Mouse (Mus musculus) kidney, adult 2 months (tissue): Measurements from ENCODE around the gene Magi1. TPM values are rescaled to one million over a fixed set of nuclear protein-coding genes. Genes with fewer than 3 reads are reported as not detected.

ENCODE experiments used
- DNase-seq: peaks from one replicate; pipeline ENCODE4 v3.0.0; 2021
- H3K27ac ChIP-seq: fragments of 200-500 bp; 2 replicates; pipeline ENCODE4 v1.5.1; 2012; ENCODE audit warnings: low read depth, low read length, control low read depth, inconsistent platforms; ENCODE audit not compliant: insufficient read depth
- H3K27me3 ChIP-seq: fragments of 200-500 bp; replicated peaks from 2 replicates; pipeline ENCODE4 v1.6.1; 2012; ENCODE audit warnings: mild to moderate bottlenecking, moderate library complexity, low read length, inconsistent platforms; ENCODE audit not compliant: control insufficient read depth, insufficient read depth
- H3K36me3 ChIP-seq: fragments of 200-500 bp; 2 replicates; pipeline ENCODE4 v1.6.1; 2012; ENCODE audit warnings: mild to moderate bottlenecking, moderate library complexity, low read length, inconsistent platforms; ENCODE audit not compliant: control insufficient read depth, insufficient read depth
- H3K4me1 ChIP-seq: fragments of 200-500 bp; 2 replicates; pipeline ENCODE4 v1.6.1; 2011; ENCODE audit warnings: low read length; ENCODE audit not compliant: control insufficient read depth, insufficient read depth
- H3K4me3 ChIP-seq: fragments of 200-500 bp; 2 replicates; pipeline ENCODE4 v1.5.1; 2011; ENCODE audit warnings: mild to moderate bottlenecking, low read depth, low read length, control low read depth; ENCODE audit not compliant: insufficient read depth
- CTCF ChIP-seq: fragments of 200-500 bp; conservative IDR thresholded peaks from 2 replicates; pipeline ENCODE4 v1.5.1; 2011; ENCODE audit warnings: low read depth, mild to moderate bottlenecking, control low read depth, low read length, moderate library complexity, mixed read lengths; ENCODE audit not compliant: insufficient read depth, insufficient read length
- POLR2A ChIP-seq: fragments of 200-500 bp; IDR thresholded peaks from one replicate; pipeline ENCODE4 v1.6.1; 2011; ENCODE audit warnings: low read depth, low read length, control low read depth
- WGBS: fragments of 180-500 bp; shearing (Covaris S2); methylation state at CpG from one replicate; pipeline ENCODE4 v1.1.7; 2018; 5-methylcytosine and 5-hydroxymethylcytosine counted together
- polyA plus RNA-seq: library from polyadenylated mRNA; depleted of rRNA; stranded (reverse); fragments of >200 nt; gene quantifications from 2 replicates; pipeline ENCODE4 v1.2.3, GENCODE M21; 2012

The Magi1 gene
- polyA plus RNA-seq, 1 experiment, result 6.1 TPM

DNA sequence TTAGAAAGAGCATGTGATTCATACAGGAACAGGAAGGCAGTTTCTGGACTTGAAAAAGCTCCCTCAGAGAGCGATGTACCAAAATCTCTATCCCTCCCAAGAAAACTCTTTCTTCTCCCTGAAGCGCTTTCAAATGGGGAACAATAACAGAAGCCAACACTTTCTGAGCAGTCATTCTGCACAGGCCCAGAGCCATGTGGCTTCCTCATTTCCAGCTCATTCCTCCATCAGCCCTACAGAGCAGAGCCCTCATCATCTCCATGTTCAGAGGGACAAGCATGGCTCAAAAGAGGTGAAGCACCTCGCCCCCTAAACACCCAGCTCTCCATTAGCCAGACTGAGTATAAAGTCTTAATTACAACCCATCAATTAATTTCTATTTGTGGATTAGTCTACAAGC, 9.8 kb downstream of the Magi1 start:
- DNase-seq, result no peak
- H3K4me3 ChIP-seq, result no peak overlapping the region
- no peaks in the 10 kb centered on the region for H3K27me3 ChIP-seq
- H3K27ac ChIP-seq, result no peak overlapping the region
- TF ChIP-seq CTCF, result no peak
- no peak for TF ChIP-seq POLR2A
- H3K4me1 ChIP-seq, result no peaks in the 10 kb centered on the region
- WGBS, result 91% methylated on average over 3 of the region's 3 CpGs
- H3K36me3 ChIP-seq, result no peaks in the 10 kb centered on the region

DNA sequence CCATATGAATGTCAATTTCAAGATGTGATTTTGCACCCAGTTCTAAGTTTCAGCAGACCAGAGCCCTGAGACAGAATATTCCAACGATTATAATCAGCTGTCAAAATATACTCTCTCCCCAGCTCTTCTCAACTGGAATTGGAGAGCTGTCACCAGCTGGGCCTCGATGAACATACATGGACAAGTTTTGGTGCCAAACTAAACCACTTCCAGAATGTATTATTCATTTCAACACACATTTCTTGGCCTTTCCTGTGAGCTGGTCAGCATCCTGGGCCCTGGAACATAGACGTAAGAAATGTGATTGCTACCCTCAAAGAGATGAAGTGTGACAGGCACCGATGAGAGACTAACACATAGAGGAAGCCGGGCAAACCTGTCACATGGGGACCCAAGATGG, 13.7 kb downstream of the Magi1 start:
- WGBS, result 77% methylated on average over 5 of the region's 5 CpGs
- no peaks in the 10 kb centered on the region for H3K27me3 ChIP-seq
- H3K27ac ChIP-seq, result no peak overlapping the region
- H3K4me3 ChIP-seq, result no peak overlapping the region
- no peak for TF ChIP-seq POLR2A
- H3K4me1 ChIP-seq, result no peaks in the 10 kb centered on the region
- DNase-seq, result no peak
- no peaks in the 10 kb centered on the region for H3K36me3 ChIP-seq

DNA sequence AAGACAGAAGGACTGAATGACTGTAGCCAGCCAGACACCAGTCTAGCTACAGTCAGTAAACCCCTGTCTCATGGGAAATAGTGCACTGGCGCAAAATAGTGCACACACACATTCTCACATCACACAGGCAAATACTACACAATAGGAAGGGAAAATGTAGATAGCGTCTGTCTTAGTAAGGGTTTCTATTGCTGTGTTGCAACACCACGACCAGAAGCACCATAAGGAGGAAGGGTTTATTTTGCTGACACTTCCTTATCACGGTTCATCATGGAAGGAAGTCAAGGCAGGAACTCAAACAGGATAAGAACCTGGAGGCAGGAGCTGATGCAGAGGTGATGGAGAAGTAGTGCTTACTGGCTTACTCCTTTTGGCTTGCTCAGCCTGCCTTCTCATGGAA, 14.5 kb downstream of the Magi1 start:
- WGBS, result 76% methylated on average over 4 of the region's 4 CpGs
- Histone ChIP-seq H3K27me3 (no peaks in the 10 kb centered on the region), H3K4me1 (peaks cover 2% of the 10 kb centered on the region), H3K4me3 (no peak overlapping the region), H3K27ac (no peak overlapping the region), H3K36me3 (no peaks in the 10 kb centered on the region)
- no peak for DNase-seq
- no peak for TF ChIP-seq CTCF
- TF ChIP-seq POLR2A, result no peak

DNA sequence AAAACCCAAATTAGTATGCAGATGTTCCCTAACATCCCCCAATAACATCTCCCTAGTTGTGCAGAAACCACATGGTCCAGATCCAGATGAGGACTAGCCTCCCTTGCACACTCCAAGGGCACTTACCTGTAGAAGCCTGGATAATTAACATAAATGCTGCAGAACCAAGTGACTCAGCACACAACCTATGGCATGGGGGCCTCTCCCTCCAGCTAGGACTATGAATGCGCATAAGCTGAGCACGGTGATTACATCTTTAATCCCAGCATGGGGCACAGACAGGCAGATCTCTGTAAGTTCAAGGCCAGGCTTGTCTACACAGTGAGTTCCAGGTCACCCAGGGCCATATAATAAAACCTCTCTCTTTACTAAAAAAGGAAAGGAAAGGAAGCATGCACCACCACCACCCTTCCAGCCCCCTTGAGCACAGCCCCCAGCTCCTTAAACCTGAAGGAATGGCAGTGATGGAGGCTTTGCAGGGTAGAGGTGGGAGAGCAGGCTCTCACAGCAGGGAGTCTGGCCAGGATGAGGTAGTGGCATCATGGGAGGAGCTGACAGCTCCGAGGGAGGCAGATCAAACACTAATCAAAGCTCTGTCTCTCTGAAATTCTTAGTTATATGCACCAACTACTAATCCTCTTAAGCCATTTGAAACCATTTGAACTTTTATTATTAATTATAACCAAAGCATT, 18.3 kb downstream of the Magi1 start:
- Histone ChIP-seq H3K4me1 (peaks cover 8% of the 10 kb centered on the region), H3K4me3 (no peak overlapping the region), H3K27ac (no peak overlapping the region), H3K36me3 (no peaks in the 10 kb centered on the region), H3K27me3 (no peaks in the 10 kb centered on the region)
- TF ChIP-seq CTCF (no peak), POLR2A (no peak)
- WGBS, result 86% methylated on average over 3 of the region's 3 CpGs
- no peak for DNase-seq

DNA sequence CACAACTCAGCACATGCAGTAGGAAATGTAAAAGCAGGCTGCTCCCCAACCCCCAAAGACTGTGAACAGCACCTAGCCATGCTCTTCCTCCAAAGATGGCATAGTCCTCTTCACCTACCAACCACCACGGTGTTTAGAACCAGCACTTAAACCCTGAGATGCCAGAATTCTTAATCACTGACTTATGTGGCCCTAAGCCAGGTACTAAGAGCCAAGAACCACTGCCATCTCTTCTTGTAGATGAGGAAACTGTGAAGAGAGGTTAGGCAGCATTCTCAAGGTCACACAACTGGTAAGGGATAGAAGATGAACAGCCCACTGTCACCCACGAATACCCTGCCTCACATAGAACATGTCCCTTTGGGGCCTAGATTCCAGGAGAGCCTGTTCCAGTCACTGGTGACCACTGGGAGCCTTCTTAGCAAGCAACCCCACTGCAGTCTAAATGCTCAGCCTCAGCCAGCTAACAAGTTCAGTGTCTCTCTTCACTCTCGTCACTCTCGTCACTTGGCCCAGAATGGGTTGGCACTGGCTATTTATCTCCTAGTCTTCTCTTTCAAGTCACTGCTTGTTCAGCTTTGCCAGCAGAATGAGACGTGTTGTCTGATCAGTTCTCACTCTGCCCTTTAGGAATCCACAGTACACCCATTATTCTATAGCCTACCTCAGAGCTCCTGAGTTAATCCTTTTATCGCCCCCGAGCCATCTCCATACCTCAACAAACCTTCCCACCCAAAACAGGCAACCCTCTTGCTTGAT, 19.4 kb downstream of the Magi1 start:
- H3K4me1 ChIP-seq, result peaks cover 8% of the 10 kb centered on the region
- WGBS, result 75% methylated on average over 7 of the region's 7 CpGs
- no peak overlapping the region for H3K27ac ChIP-seq
- TF ChIP-seq CTCF, result no peak
- no peak for TF ChIP-seq POLR2A
- H3K27me3 ChIP-seq, result no peaks in the 10 kb centered on the region
- peak; percentile 66 for DNase-seq
- H3K36me3 ChIP-seq, result no peaks in the 10 kb centered on the region
- no peak overlapping the region for H3K4me3 ChIP-seq

DNA sequence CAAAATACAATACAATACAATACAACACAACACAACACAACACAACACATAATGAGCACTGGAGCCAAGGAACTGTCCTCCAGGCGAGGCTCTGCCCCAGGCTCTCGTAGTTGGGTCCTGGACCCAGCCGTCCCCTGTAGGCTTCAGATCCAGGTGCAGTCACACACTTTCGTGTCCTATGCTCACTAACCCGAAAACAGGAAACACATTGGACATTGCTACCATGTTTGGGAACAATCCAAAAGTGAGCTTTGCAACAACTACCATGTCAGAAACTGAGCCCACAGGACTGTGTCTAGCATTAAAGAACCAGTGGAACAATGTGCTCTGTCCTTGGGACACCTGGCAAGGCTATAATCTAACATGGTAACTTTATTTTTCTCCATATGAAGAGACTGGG, 22.9 kb downstream of the Magi1 start:
- WGBS, result 83% methylated on average over 5 of the region's 5 CpGs
- TF ChIP-seq CTCF (no peak), POLR2A (no peak)
- Histone ChIP-seq H3K4me1 (peaks cover 17% of the 10 kb centered on the region), H3K4me3 (no peak overlapping the region), H3K27me3 (no peaks in the 10 kb centered on the region), H3K27ac (no peak overlapping the region), H3K36me3 (no peaks in the 10 kb centered on the region)
- no peak for DNase-seq

DNA sequence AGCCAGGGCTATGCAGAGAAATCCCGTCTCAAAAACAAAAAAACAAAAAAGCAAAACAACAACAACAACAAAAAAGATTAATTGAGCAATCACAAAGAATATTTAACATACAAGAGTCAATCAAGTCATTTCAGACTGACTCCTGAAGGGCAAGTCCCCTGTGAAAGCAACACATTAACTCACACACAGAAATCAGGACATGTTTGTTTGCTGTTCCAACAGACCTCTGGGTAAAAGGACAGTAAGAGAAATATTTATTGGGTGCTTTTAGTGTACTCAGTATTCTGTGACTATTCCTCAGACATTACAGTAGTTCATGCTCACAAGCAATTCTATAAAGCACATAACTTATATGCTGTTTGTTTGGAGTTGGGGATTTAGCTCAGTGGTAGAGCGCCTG, 23.7 kb downstream of the Magi1 start:
- no peak for DNase-seq
- H3K27me3 ChIP-seq, result no peaks in the 10 kb centered on the region
- TF ChIP-seq CTCF (no peak), POLR2A (no peak)
- WGBS, result 96% methylated on average over 2 of the region's 2 CpGs
- peaks cover 20% of the 10 kb centered on the region for H3K4me1 ChIP-seq
- no peak overlapping the region for H3K4me3 ChIP-seq
- H3K36me3 ChIP-seq, result no peaks in the 10 kb centered on the region
- no peak overlapping the region for H3K27ac ChIP-seq
